Mouse (Mus musculus) heart, postnatal 10 days (tissue): Measurements from ENCODE around the gene Ash1l. TPM values are rescaled to one million over a fixed set of nuclear protein-coding genes. Genes with fewer than 3 reads are reported as not detected.

Source experiments
- DNase-seq, 2 experiments: peaks; one replicate each; pipeline ENCODE4 v3.0.0; 2021
- intact Hi-C: fragments of 180-260 bp; cut with DNase I; formaldehyde crosslinking; loops from one replicate; pipeline ENCODE4 v1.15.1; 2025
- total RNA-seq, 2 experiments: library from RNA; stranded (reverse); gene quantifications; 2 replicates each; pipeline ENCODE4 v1.2.3; 2021

The Ash1l gene
- total RNA-seq, 2 experiments from 2014 or later: 45.4 to 46.0 TPM

DNA sequence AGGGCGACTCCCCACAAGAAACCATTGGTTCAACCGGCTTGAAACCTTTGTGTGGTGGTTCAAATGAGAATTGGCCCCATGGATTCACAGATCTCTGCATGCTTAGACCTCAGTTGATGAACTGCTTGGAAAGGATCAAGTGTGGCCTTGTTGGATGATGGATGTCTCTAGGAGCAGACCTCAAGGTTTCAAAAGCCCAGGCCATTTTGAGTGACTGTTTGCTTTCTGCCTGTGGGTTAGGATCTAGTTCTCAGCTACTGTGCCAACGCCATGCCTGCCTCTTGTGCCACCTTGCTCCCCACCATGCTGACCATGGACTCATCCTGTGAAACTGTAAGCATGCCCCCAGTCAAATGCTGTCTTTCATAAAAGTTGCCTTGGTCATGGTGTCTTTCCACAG, 175.6 kb downstream of the Ash1l start:
- intact Hi-C loops: no loop called here
- no peak for DNase-seq

Other genes starting within 250 kb of the Ash1l start
- 10 to 100 TPM; 59.4 to 70.2 TPM for gene Rit1, start 233.8 kb upstream of the Ash1l start, total RNA-seq
- 1 to 10 TPM; 5.7 to 6.7 TPM for gene Syt11, start 175.5 kb upstream of the Ash1l start, total RNA-seq
- 10 to 100 TPM; 25.4 to 33.6 TPM for gene Gon4l, start 115.4 kb upstream of the Ash1l start, total RNA-seq
- 10 to 100 TPM; 22.8 to 24.3 TPM for gene Msto1, start 36.6 kb upstream of the Ash1l start, total RNA-seq
- 100 to 1,000 TPM; 105 to 114 TPM for gene Dap3, start 559 bp downstream of the Ash1l start, total RNA-seq
- gene Rusc1, start 142.7 kb downstream of the Ash1l start, total RNA-seq: 10 to 100 TPM; 12.6 to 15.0 TPM
- gene Gm43738, start 150.5 kb downstream of the Ash1l start, total RNA-seq: not detected
- gene Fdps, start 151.3 kb downstream of the Ash1l start, total RNA-seq: 10 to 100 TPM; 26.2 to 28.3 TPM
- not detected for gene Pklr, start 185.5 kb downstream of the Ash1l start, total RNA-seq
- under 1 TPM; 0.19 to 0.60 TPM for gene Hcn3, start 209.6 kb downstream of the Ash1l start, total RNA-seq
- 10 to 100 TPM; 26.6 to 26.7 TPM for gene Clk2, start 214.2 kb downstream of the Ash1l start, total RNA-seq
- 10 to 100 TPM; 49.4 to 49.6 TPM for gene Scamp3, start 226.9 kb downstream of the Ash1l start, total RNA-seq
- gene Fam189b, start 232.5 kb downstream of the Ash1l start, total RNA-seq: 1 to 10 TPM; 7.9 to 8.3 TPM